Mouse (Mus musculus) MEL (cell line): ENCODE results near the gene Vtcn1.

Source experiments
- CTCF ChIP-seq, 3 experiments: IDR thresholded peaks in 2 of 3; conservative IDR thresholded peaks in 1 of 3; 2 replicates each; pipeline ENCODE4 v1.5.1; 2011 to 2012; ENCODE audit warnings: low read length in 3 of 3, low read depth in 2 of 3, mild to moderate bottlenecking in 2 of 3, improper control_type of control experiment in 1 of 3, inconsistent platforms in 1 of 3, mixed read lengths in 1 of 3, moderate library complexity in 1 of 3; ENCODE audit not compliant: control insufficient read depth in 1 of 3, insufficient read depth in 1 of 3, poor library complexity in 1 of 3, severe bottlenecking in 1 of 3
- ELF1 ChIP-seq: IDR thresholded peaks from 2 replicates; pipeline ENCODE4 v1.6.1; 2014; ENCODE audit warnings: low read depth, mild to moderate bottlenecking, inconsistent platforms, low read length, improper control_type of control experiment, moderate library complexity
- EP300 ChIP-seq, 2 experiments: IDR thresholded peaks; 2 replicates each; pipeline ENCODE4 v1.6.1; 2011; ENCODE audit warnings: improper control_type of control experiment in 2 of 2, low read length in 2 of 2, low read depth in 1 of 2, mild to moderate bottlenecking in 1 of 2
- GATA1 ChIP-seq: IDR thresholded peaks from 2 replicates; pipeline ENCODE4 v1.6.1; 2011; ENCODE audit warnings: low read depth, low read length, improper control_type of control experiment
- HCFC1 ChIP-seq: IDR thresholded peaks from 2 replicates; pipeline ENCODE4 v1.6.1; 2012; ENCODE audit warnings: low read depth, mild to moderate bottlenecking, inconsistent platforms, low read length, improper control_type of control experiment, moderate library complexity
- MAZ ChIP-seq: IDR thresholded peaks from 2 replicates; pipeline ENCODE4 v1.6.1; 2012; ENCODE audit warnings: low read depth, mild to moderate bottlenecking, inconsistent platforms, low read length, improper control_type of control experiment
- POLR2A ChIP-seq, 2 experiments: IDR thresholded peaks; 2 replicates each; pipeline ENCODE4 v1.6.1; 2011 to 2012; ENCODE audit warnings: low read length in 2 of 2, mild to moderate bottlenecking in 2 of 2, control low read depth in 1 of 2, improper control_type of control experiment in 1 of 2, low read depth in 1 of 2, moderate library complexity in 1 of 2; ENCODE audit not compliant: control insufficient read depth in 1 of 2, insufficient read depth in 1 of 2, poor library complexity in 1 of 2
- POLR2AphosphoS2 ChIP-seq: IDR thresholded peaks from 2 replicates; pipeline ENCODE4 v1.6.1; 2011; ENCODE audit warnings: low read length, improper control_type of control experiment
- RAD21 ChIP-seq: IDR thresholded peaks from 2 replicates; pipeline ENCODE4 v1.6.1; 2011; ENCODE audit warnings: mild to moderate bottlenecking, low read depth, low read length, improper control_type of control experiment
- SMC3 ChIP-seq: IDR thresholded peaks from 2 replicates; pipeline ENCODE4 v1.6.1; 2011; ENCODE audit warnings: low read depth, low read length, improper control_type of control experiment
- TAL1 ChIP-seq: IDR thresholded peaks from 2 replicates; pipeline ENCODE4 v1.6.1; 2012; ENCODE audit warnings: mild to moderate bottlenecking, inconsistent platforms, low read length, moderate library complexity, mixed read lengths
- TCF12 ChIP-seq: IDR thresholded peaks from 2 replicates; pipeline ENCODE4 v1.6.1; 2014; ENCODE audit warnings: low read depth, mild to moderate bottlenecking, inconsistent platforms, low read length, improper control_type of control experiment, moderate library complexity
- USF1 ChIP-seq: IDR thresholded peaks from 2 replicates; pipeline ENCODE4 v1.6.1; 2014; ENCODE audit warnings: low read depth, mild to moderate bottlenecking, inconsistent platforms, low read length, improper control_type of control experiment, moderate library complexity
- ZMIZ1 ChIP-seq: IDR thresholded peaks from 2 replicates; pipeline ENCODE4 v1.6.1; 2012; ENCODE audit warnings: low read depth, mild to moderate bottlenecking, inconsistent platforms, low read length, improper control_type of control experiment, moderate library complexity

DNA sequence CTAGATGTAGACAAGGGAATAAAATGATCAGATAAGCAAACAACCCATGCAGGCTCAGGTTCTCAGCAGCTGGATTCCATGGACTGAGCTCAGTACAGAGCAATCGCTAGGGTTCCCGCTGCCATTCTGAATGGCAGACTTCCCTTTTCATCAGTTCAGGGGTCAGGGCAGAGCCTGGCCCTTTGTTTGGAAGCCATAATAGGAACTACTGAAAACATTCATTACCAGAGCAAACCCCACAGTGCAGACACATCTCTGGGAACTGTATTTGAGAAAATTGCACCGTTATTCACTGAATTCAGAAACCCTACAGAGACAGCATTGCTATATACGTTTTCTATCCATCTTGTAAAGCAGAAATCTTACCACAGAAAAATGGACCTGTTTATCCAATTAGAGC is 47.7 kb upstream of the Vtcn1 start:
- TF ChIP-seq MAZ: no peak
- TF ChIP-seq TAL1: no peak
- TF ChIP-seq CTCF (IDR thresholded peaks at IDR 0.05 in 2 of 3, conservative IDR thresholded peaks at IDR 0.05 in 1 of 3; ENCODE audit: control insufficient read depth in 1 of 3, insufficient read depth in 1 of 3, low read depth in 2 of 3, low read length in 3 of 3, poor library complexity in 1 of 3, severe bottlenecking in 1 of 3): no peak
- TF ChIP-seq RAD21: no peak
- no peak for TF ChIP-seq TCF12
- no peak for TF ChIP-seq ZMIZ1
- no peak for TF ChIP-seq EP300 (IDR thresholded peaks at IDR 0.05; ENCODE audit: low read depth in 1 of 2, low read length in 2 of 2)
- TF ChIP-seq POLR2A (IDR thresholded peaks at IDR 0.05; ENCODE audit: control insufficient read depth in 1 of 2, insufficient read depth in 1 of 2, low read depth in 1 of 2, low read length in 2 of 2, poor library complexity in 1 of 2): no peak
- no peak for TF ChIP-seq SMC3
- TF ChIP-seq GATA1: no peak
- TF ChIP-seq HCFC1: no peak
- TF ChIP-seq ELF1: no peak
- no peak for TF ChIP-seq USF1
- no peak for TF ChIP-seq POLR2AphosphoS2
